Mouse (Mus musculus): ENCODE results near the gene Cntrl.

- TF ChIP-seq CTCF (IDR thresholded peaks at IDR 0.05; ENCODE audit: low read depth) (no peak), EP300 (optimal IDR thresholded peaks at IDR 0.05) (no peak)
Measured at GRCm38 (mm10) chr2:35109924-35110304, 622 bp downstream of the Cntrl start.

Data from stomach, postnatal 0 days (tissue).